8 mouse cellular contexts compared by ENCODE assay signal in genomic region chr7:45078513-45078912, GRCm38 (mm10). TPM values are rescaled to one million over a fixed set of nuclear protein-coding genes. Genes with fewer than 3 reads are reported as not detected.
A peak's percentile ranks its signal among the peaks of the same experiment; 100 is the strongest.
DNase-seq lines count a peak whose midpoint lies in the region; ATAC-seq and TF ChIP-seq lines count a peak whose summit lies in the region.

No protein-coding gene starts in this region.

- no peaks in the 10 kb centered on the region for H3K4me1 ChIP-seq in ES-Bruce4 (ENCODE audit: control insufficient read depth, insufficient read depth, low read length)
- H3K4me1 ChIP-seq in cerebellum, adult 2 months (ENCODE audit: control insufficient read depth, insufficient read depth, low read length) = peaks cover 9% of the 10 kb centered on the region

- H3K36me3 ChIP-seq in ES-Bruce4 (ENCODE audit: control insufficient read depth, insufficient read depth, low read length, poor library complexity, severe bottlenecking) = no peaks in the 10 kb centered on the region

- peak; percentile 88 for DNase-seq in CD4-positive, CD25-positive, alpha-beta regulatory T cell, adult 2 months (ENCODE audit: low read depth, low spot score)
- peak; percentile 62 to 73 for DNase-seq in cerebellum, adult 2 months
- peak; percentile 54 to 59 for DNase-seq in gastrocnemius, adult 8-10 months (ENCODE audit: low spot score in 2 of 2)
- peak; percentile 87 to 89 for DNase-seq in kidney, postnatal 4 days
- DNase-seq in mesoderm, embryonic 11.5 days (ENCODE audit: low read depth, low spot score) = peak; percentile 77
- peak; percentile 74 for DNase-seq in right cerebral cortex, postnatal 4 days

- WGBS in cerebellum, adult 2 months = 37% methylated on average over 9 of the region's 9 CpGs

- TF ChIP-seq CTCF in ES-Bruce4 (IDR thresholded peaks at IDR 0.05; ENCODE audit: low read depth, low read length) = peak; percentile 90
- peak; percentile 76 for TF ChIP-seq CTCF in cerebellum, adult 2 months (IDR thresholded peaks at IDR 0.05; ENCODE audit: borderline replicate concordance, insufficient read depth, low read depth, low read length)

- H3K9ac ChIP-seq in ES-Bruce4 (ENCODE audit: low read depth, poor library complexity, severe bottlenecking) = no peak overlapping the region

- ATAC-seq in CD4-positive, CD25-positive, alpha-beta regulatory T cell, adult 4 months = no peak

- H3K27me3 ChIP-seq in ES-Bruce4 (ENCODE audit: control insufficient read depth, insufficient read depth, low read length, poor library complexity, severe bottlenecking) = no peaks in the 10 kb centered on the region
- H3K27me3 ChIP-seq in cerebellum, adult 2 months (ENCODE audit: control insufficient read depth, insufficient read depth, low read length) = no peaks in the 10 kb centered on the region

- H3K4me3 ChIP-seq in ES-Bruce4 (ENCODE audit: low read depth, low read length) = no peak overlapping the region
- H3K4me3 ChIP-seq in cerebellum, adult 2 months (replicated peaks; ENCODE audit: insufficient read depth, low read depth, low read length) = no peak overlapping the region

- H3K27ac ChIP-seq in ES-Bruce4 (ENCODE audit: insufficient read depth, low read length) = no peak overlapping the region
- H3K27ac ChIP-seq in cerebellum, adult 2 months (ENCODE audit: insufficient read depth, low read length) = no peak overlapping the region

- no peak for TF ChIP-seq POLR2A in ES-Bruce4 (IDR thresholded peaks at IDR 0.05; ENCODE audit: insufficient read depth, low read length)
- no peak for TF ChIP-seq POLR2A in cerebellum, adult 2 months (IDR thresholded peaks at IDR 0.05; ENCODE audit: borderline replicate concordance, insufficient read depth, low read length)

- no peak for TF ChIP-seq EP300 in ES-Bruce4 (IDR thresholded peaks at IDR 0.05; ENCODE audit: insufficient read depth, low read depth, low read length)

- H3K9me3 ChIP-seq in ES-Bruce4 (replicated peaks; ENCODE audit: control insufficient read depth, insufficient read depth, low read length, poor library complexity, severe bottlenecking) = no peaks in the 10 kb centered on the region

RNA-seq across cellular contexts. Expression of gene Rcn3, which starts 13.5 kb away (rescaled TPM):
- polyA plus RNA-seq in CD4-positive, CD25-positive, alpha-beta regulatory T cell, adult 4 months (2017; shearing (Covaris generic)) = 10 to 100 TPM in 1 of 2 experiments, 1 to 10 TPM in 1; 7.6 to 66.3 TPM
- polyA plus RNA-seq in ES-Bruce4 (2011; ENCODE audit: insufficient read depth, insufficient read length, low read depth, missing spikeins) = 66.7 and 88.2 TPM in 2 replicates
- polyA plus RNA-seq in cerebellum, adult 2 months (2012; rRNA removed) = 7.6 and 8.6 TPM in 2 replicates
- 10 to 100 TPM in 1 of 4 experiments, 1 to 10 TPM in 3; 4.1 to 10.2 (median 7.5) TPM for total RNA-seq in gastrocnemius, adult 8-10 months (2022)

RNA-seq across cellular contexts. Expression of gene Prrg2, which starts 16.0 kb away (rescaled TPM):
- polyA plus RNA-seq in CD4-positive, CD25-positive, alpha-beta regulatory T cell, adult 4 months (2017; shearing (Covaris generic)) = 1 to 10 TPM; 1.7 to 2.8 TPM
- 7.7 and 12.0 TPM in 2 replicates for polyA plus RNA-seq in ES-Bruce4 (2011; ENCODE audit: insufficient read depth, insufficient read length, low read depth, missing spikeins)
- polyA plus RNA-seq in cerebellum, adult 2 months (2012; rRNA removed) = 23.3 and 23.7 TPM in 2 replicates
- 10 to 100 TPM in 2 of 4 experiments, 1 to 10 TPM in 2; 7.2 to 13.3 (median 10.6) TPM for total RNA-seq in gastrocnemius, adult 8-10 months (2022)

RNA-seq across cellular contexts. Expression of gene Nosip, which starts 16.3 kb away (rescaled TPM):
- 100 to 1,000 TPM; 158 to 199 TPM for polyA plus RNA-seq in CD4-positive, CD25-positive, alpha-beta regulatory T cell, adult 4 months (2017; shearing (Covaris generic))
- polyA plus RNA-seq in ES-Bruce4 (2011; ENCODE audit: insufficient read depth, insufficient read length, low read depth, missing spikeins) = 58.1 and 62.4 TPM in 2 replicates
- 106 and 112 TPM in 2 replicates for polyA plus RNA-seq in cerebellum, adult 2 months (2012; rRNA removed)
- total RNA-seq in gastrocnemius, adult 8-10 months (2022) = 10 to 100 TPM; 24.5 to 31.0 (median 28.2) TPM

RNA-seq across cellular contexts. Expression of gene Fcgrt, which starts 25.1 kb away (rescaled TPM):
- 1 to 10 TPM; 2.3 to 3.8 TPM for polyA plus RNA-seq in CD4-positive, CD25-positive, alpha-beta regulatory T cell, adult 4 months (2017; shearing (Covaris generic))
- polyA plus RNA-seq in ES-Bruce4 (2011; ENCODE audit: insufficient read depth, insufficient read length, low read depth, missing spikeins) = 2.0 and 2.5 TPM in 2 replicates
- polyA plus RNA-seq in cerebellum, adult 2 months (2012; rRNA removed) = 32.1 and 33.7 TPM in 2 replicates
- 10 to 100 TPM; 23.8 to 37.0 (median 30.0) TPM for total RNA-seq in gastrocnemius, adult 8-10 months (2022)

RNA-seq across cellular contexts. Expression of gene Prr12, which starts 25.8 kb away (rescaled TPM):
- polyA plus RNA-seq in CD4-positive, CD25-positive, alpha-beta regulatory T cell, adult 4 months (2017; shearing (Covaris generic)) = 10 to 100 TPM; 10.8 to 10.9 TPM
- polyA plus RNA-seq in ES-Bruce4 (2011; ENCODE audit: insufficient read depth, insufficient read length, low read depth, missing spikeins) = 35.0 and 35.5 TPM in 2 replicates
- 22.6 and 23.3 TPM in 2 replicates for polyA plus RNA-seq in cerebellum, adult 2 months (2012; rRNA removed)
- 10 to 100 TPM; 15.3 to 17.5 (median 15.9) TPM for total RNA-seq in gastrocnemius, adult 8-10 months (2022)
